Mouse (Mus musculus) lung, adult 18-20 months (tissue): ENCODE results near the gene Selenos.
"Not testable (repeated sequence)": the region's sequence is repeated elsewhere in the genome, so short reads cannot be mapped to it uniquely, and the experiment has no call there.

Experiments
- DNase-seq, 2 experiments: peaks; one replicate each; pipeline ENCODE4 v3.0.0; 2022; ENCODE audit warnings: mixed read lengths in 2 of 2

Selenos gene

DNA sequence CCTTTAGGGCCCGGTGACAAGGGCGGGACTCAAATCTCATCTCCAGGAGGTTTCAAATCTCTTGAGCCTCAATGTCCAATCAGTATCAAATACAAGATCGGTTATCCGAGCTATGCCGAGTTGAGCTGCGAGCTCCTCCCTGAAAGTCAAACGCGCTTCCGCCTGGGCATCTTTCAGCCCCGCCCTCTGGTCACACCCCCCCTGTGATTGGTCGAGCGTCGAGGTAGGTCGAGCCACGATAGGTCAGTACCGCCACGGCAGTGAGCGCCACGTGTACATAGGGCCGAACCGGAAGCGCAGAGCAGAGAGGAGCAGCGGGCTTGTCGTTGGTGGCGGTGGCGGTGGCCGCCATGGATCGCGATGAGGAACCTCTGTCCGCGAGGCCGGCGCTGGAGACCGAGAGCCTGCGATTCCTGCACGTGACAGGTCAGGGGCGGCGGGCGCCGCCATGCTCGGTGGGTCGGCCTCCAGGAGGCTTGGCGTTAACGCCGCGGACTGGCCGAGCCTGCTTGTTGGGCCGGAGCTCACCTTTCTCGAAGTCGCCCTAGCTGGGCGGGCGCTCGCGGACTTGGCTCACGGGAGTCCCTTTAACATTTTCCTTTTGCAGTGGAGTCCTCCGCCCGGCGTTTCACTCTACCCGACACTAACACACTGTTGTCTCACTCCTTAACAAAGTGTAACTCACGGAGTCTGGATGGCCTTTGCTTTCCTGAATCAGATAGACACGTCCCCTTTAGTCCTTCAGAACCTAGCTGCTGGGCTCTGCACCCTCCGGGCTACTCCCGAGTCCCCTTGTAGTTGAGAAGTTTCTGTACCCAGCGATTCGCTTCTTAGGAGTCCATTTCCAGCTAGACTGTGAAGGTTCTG is at the start of gene Selenos:
Gene Selenos, plus strand, starts transcription at position 286 of the 867 bp plus-strand sequence.
- peak; percentile 97 to 98 for DNase-seq

DNA sequence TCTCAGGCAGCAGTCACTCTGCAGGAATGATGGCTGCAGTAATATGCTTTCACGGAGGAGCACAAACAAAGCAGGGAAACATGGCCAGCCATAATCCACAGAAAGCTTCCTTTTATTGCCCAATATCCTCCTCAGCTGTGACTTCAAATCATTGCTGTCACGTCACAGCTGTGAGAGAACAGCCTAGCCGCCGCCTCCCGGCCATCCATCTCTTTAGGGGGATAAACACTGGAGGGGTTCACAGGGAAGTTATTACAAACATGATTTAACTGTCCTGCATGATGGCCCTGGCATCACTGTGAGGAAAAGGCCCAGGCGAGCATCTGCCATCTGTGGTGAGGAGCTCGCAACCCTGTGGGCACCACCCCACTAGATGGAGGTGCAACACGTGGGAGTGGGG is 42.6 kb upstream of the Selenos start:
- no peak for DNase-seq

DNA sequence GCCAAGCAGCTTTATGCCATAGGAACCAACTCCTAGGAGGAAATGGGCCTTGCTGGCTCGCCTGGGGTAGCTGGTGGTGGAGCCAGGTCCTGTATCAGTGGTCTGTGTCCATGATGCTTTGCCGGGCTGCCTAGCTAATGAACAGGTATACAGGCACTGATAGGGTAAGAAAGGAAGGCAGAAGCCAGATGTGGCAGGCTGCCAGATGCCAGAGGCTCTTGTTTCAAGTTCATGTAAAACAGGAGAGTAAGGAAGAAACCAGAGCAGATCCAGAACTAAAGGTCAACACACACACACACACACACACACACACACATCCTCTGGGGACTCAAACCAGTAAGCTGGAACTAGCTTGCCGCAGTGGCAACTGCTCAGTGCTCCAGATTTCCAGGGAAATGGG is 41.2 kb upstream of the Selenos start:
- DNase-seq, result no peak

DNA sequence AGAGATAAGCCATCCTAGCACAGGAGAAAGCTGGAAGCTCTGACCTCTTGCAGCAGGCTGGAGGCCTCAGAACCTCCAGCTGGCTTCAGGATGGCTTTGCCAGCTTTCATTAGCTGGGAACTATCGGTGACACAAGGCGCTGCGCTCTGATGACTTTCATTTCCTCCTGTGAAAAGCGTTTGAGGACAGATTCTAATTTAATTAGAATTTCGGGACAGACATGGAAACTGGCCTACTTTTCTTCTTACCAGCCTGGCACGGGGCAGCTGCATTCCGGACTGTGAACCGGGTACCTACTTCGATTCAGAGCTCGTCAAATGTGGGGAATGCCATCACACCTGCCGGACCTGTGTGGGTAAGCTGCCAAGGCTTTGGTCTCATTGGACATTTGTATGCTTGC is 40.7 kb upstream of the Selenos start:
- DNase-seq, result no peak

DNA sequence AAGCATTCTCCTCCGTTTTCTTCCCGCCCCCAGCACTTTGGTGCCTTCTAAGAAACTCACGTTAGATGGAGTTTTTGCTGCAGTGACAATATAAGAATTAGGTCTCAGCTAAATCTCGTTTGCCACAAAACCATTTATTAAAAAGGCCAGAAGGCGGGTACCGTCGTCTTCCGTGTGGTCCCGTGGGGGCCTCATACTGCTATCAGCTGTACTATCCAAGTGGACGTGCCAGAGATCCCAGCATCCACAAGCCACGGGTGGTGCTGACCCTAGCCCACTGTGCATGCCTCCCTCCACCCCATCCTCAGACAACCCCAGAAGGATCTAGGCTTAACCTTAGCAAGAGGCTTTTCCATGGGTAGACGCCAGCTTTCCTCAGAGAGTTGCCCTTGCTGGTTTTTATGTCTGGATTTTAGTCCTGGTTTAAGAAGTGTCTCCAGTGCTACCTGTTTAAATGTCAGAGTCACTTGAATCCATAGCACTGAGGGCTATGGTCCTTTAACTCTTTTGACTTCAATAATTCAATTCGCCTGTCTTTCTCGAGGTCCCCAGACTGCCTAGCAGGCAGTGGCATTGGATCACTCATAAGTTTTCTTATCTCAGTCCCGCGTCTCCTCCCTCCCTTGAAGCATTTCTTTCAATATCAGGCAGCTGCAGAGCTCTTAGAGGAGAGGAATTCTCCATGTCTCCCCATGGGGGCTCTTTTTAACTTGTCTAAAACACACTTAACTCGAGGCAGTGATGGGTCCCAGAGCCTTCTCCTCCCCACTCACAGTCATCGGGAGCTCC is 39.2 kb upstream of the Selenos start:
- no peak for DNase-seq

DNA sequence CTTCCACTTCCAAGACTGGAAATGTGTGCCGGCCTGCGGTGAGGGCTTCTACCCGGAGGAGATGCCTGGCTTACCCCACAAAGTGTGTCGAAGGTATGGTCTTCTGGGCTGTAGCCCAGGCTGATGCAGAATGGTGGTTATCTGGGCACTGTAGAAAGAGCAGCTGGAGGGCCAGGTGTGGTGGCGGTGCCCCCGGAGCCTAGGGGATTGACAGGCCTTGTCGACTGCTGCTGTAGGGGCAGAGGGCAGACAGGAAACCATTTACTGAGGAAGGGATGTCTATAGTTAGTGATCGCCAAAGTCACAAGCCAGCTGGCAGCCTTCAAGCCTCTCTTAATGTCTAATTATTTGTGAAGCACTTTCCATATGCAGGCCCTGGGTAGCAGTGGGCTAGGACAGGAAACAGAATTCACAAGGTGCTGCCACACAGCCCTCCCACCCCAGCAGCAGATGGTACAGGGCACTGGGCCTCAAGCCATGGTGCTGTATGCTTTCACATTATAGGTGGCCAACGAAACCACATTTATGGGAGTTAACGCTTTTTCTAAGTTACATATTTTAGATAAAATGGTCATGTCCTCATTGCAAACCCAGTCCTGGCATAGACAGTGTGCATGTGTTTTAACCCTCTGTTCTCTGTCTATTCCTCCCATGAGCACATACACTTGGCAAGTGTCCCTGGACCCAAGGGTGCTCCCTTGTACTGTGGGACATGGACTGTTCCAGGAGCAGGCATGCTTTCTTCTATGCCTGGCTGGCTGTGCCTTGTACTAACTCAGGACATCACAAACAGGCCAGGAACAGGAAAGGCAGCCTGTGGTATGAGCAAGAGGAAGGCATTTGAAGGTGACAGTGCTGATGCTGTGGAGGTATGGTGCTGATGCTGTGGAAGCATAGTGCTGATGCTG is 35.6 kb upstream of the Selenos start, which contains the start of gene Gm45213:
Gene Gm45213, plus strand, starts transcription at position 51 of the 908 bp plus-strand sequence.
- DNase-seq, result no peak

DNA sequence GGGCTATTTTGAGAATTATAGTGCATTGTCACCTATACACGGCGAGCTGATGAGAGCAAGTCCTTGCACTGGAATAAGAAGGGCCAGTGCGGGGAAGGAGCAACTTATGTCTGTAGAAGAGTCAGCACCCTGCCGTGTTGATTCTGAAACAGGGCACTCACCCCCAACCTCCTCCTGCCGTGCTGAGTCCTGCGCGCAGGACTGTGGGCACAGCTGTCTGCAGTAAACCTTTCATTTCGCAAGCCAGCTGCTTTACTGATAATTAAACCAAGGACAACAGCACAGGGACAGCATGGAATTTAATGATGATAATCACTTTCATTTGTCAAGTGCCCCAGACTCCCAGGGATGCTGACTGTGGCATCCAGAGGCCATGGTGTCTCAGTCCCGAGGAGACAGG is 34.8 kb upstream of the Selenos start:
- DNase-seq, result no peak

DNA sequence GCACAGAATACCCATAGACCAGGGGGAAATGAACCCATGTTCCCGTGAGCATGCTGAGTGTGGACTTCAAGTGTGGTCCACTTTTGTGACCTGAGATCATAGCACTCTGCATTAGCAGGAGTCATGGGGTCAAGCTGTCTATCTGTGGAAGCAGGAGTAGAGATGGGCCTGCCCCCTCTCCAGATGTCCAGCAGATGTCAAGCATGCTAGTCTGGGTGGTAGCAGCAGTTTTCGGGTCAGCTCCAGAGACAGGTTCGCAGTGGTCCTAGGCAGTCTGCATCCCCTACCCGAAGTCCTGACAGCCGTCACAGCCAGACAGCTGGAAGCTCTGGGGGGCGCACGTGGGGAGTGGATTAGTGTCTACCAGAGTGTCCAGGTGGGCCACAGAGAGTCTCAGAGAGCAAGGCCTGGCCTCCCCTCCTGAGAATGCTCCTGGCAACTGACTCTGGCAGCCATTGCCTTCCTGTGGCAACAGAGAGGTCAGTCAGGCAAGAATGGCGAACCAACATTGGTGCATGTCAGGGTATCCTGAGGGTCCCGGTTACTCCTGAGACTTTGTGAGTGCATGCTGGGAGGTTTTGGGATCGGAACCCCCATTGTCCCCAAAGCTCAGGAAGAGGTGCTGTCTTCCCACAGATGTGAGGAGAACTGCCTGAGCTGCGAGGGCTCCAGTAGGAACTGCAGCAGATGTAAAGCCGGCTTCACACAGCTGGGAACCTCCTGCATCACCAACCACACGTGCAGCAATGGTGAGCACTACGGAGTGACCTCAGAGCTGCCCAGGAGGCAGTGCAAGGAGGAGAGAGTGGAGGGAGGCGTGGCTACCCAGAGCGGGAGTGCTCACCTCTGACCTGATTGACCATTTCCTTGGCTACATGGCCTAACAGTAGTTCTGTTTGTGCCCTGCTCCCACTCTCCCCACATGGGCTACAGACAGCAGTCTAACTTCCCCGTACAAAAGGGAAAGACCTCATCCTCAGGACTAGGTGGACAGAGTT is 32.2 kb upstream of the Selenos start:
- DNase-seq, result peak; percentile 37 to 55

DNA sequence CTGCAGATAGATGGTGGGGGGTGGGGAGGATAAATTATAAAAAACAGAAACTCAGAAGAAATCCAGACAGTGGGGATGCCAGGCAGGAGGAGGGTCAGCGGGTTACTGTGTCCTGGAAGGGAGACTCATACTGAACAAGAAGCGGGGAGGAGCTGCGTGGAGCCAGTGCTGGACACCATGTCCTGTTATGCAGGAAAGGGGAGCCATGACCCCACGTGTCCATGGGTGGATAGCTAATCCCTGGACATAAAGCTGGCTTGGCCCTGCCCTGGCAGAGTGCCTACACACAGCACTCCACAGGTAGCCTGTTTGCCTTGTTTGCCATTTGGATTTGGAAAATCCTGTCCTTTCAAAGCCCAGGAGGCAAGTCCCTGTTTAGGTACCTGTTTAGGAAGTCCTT is 31.5 kb upstream of the Selenos start:
- peak in 1 of 2 experiments; percentile 17 for DNase-seq

DNA sequence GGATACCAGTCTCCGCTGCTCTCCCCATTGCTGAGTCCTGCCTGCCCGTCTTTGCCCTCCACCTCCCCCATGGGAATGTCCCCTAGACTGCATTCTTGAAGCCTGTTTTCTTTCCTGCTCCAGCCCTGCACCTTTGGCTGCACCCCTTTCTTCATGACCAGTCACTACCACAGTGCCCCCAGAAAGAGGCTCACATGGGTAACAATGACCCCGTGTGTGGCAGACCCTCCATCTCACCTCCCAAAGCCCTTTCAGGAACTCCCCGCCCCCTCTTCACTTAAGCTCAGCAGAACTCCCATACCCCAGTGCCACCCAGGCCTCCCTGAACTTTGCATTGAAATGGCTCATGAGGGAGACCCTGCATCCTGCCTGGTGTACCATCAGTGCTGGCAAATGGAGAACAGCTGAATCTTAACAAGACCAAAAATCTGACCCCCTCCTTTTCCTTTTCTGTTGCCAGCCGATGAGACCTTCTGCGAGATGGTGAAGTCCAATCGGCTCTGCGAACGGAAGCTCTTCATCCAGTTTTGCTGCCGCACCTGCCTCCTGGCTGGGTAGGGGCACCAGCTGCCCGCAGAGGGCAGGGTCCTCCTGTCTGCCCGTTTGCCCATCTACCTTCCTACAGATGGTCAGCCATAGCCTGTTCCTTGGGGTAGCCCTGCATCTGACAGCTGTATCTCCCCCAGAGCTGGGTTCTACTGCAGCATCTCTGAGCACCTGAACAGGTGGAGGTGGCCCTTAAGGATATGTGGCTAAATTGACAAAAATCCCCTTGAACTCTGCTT is 30.8 kb upstream of the Selenos start:
- no peak for DNase-seq

DNA sequence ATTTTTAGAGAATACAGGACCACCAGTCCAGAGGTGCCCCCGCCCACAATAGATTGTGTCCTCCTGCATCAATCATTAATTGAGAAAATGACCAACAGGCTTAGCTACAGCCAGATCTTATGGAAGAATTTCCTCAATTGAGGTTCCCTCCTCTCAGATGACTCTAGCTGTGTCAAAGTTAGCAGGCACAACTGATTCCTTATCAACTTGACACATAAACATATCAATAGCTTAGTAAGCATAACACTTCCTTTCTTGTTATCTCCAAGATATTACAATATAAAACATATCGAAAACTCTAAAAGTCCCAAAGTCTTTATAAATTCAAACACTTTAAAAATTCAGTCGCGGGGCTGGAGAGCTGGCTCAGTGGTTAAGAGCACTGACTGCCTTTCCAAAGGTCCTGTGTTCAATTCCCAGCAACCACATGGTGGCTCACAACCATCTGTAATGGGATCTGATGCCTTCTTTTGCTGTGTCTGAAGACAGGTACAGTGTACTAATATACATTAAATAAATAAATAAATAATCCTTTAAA is 25.4 kb upstream of the Selenos start:
- DNase-seq, result no peak

DNA sequence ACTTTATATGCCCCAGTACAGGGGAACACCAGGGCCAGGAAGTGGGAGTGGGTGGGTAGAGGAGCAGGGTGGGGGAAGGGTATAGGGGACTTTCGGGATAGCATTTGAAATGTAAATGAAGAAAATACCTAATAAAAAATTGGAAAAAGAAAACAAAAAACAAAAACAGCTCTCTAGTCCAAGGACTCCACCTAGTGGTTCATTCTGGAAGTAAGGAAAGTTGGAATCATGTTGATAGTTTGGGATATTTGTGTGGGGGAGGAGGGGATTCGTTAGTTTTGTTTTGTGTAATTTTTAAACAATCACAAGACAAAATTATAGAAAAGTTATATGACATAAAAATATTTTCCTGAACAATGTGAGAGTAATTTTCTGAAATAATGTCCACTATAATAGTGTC is 24.1 kb upstream of the Selenos start:
- not testable (repeated sequence) for DNase-seq

DNA sequence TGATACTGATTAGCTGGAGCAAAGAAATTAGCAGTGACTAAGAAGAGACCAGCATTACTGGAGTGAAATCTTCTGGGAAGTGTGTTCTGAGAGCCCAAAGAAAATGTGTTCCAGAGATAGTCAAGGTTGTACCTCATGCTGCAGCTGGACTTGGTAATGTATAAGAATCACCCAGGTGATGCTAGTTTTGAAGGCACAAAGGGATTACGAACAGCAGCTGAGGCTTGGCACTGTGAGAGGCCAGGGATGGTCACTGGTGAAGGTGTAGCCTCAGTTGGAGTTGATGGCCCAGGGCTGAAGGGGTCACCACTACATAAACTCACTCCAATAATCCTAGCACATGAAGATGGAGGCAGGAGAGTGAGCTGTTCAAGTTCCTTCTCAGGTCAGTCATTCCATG is 20.7 kb upstream of the Selenos start, which contains the start of gene Snrpa1:
Gene Snrpa1, plus strand, starts transcription at position 301 of the 400 bp plus-strand sequence.
- DNase-seq, result no peak

DNA sequence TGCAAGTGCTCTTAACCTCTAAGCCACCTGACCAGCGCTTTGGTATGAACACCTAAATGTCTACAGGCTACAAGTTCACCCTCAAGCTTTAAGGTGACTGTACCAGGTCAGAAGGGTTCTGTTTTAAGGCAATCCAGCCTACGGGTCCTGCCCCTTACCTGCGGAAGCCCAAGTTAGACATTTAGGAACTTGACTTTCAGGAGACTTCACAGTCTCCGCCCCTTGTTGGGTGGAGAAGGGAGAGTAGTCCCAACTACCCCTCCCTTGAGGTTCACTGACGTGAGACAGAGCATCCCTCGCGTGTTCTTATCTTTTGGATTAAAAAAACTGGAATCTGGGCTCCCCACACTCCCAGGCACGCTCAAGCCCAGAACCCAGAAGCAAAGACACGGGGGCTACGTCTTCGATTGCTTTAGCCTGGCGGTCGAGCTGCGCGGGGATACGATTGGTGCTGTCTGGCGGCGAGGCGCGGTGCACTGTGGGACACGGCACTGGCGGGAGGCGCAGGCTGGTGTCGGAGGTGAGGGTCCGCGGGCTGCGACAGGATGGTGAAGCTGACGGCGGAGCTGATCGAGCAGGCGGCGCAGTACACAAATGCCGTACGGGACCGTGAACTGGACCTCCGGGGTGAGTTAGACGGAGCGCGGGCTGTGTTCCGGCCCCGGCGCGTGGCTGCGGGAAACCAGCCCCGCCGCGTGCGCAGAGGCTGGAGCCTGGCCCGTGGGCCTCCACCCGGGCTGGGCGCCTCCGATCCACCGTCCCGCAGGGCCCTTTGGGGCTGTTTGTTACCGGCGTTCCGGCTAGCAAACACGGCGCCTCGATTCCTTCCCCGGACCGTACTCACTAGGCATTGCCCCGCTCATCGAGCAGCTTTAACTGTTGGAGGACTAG is 19.1 kb upstream of the Selenos start:
- DNase-seq, result peak; percentile 86 to 87

DNA sequence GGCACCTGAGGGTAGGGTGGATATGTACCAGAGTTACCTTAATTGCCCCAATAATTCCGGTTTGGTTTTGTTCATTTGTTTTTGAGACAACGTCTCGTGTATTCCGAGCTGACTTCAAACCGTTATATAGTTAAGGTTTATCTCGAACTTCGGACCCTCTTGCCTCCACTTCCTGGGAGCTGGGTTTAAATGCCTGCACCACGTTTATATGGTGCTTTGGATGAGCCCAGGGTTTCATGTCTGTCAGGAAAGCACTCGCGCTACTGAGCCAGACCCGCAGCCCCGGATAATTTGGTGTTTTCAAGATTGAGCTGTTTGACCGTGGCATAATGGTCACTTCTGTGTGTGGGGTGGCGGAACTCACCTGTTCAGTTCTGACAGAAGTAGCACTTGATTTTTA is 18.4 kb upstream of the Selenos start:
- DNase-seq, result no peak

DNA sequence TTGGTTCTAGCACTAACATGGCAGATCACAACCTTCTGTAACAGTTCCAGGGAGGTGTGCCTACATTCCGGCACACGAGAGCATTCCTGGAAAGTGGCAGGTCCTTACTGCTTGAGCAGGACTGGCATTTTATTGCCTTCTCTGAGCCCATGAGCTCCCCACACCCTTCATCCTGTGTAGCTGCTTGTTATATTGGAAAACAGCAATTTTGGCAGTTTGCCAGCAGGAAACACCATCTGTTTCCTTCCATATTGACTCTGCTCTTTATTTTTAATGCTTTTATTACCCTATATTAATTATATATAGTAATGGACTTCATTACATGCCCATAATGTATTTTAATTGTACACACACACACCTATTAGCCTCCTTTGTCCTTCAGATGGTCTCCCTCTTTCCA is 3.0 kb upstream of the Selenos start:
- DNase-seq, result no peak

DNA sequence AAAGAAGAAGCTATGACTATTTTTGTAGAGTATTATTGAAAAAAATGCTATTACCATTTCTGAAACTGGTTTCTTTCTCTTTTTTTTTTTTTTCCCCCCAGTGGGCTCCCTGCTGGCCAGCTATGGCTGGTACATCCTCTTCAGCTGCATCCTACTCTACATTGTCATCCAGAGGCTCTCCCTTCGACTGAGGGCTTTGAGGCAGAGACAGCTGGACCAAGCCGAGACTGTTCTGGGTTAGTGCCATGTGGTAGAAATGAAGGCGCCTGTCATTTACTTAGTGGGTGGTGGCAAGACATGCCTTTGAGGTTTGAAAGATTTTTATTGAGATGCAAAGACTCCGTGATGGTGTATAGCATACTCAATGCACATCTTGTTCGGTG is 773 bp downstream of the Selenos start:
- DNase-seq, result no peak

DNA sequence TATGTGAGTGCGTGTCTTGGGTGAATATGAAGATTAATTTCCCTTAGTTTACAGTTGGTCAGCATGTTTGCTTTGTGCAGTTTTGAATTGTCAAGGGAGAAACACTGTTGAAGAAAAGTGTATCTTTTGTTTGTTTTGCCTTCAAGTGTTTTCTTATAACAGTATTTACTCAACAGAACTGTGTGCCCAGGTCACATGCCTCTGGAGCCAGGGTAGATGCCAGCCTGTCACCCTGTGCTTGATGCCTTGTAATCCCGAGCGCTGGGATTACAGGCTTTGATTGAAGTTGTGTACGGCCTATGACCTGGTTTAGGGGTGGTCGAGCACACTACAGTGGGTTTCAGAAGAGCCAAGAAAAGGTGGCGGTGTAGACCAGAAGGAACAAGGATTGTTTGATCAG is 4.3 kb downstream of the Selenos start:
- peak; percentile 44 to 65 for DNase-seq

DNA sequence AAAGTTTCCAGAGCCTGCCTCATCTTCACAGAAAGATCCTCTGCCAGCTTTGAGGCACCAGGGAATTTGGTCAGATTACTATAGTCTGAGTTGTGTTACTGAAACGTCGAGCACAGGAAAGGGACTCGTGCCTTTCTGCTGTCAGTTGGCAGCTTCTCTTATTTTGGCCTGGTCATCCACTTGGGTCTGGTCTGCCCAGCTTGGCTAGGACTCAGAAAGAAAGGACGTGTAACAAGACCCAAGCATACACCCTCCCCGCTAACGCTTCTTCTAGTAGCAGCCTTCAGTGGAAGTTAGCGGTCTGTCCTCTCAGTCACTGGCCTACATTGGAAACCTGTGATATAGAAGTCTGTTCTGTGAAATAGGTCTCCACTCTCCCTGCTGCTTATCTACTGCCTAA is 5.1 kb downstream of the Selenos start:
- no peak for DNase-seq
